Mouse (Mus musculus) gastrocnemius, postnatal 25 days (tissue): ENCODE measurements around the gene Dnajc5. TPM values are rescaled to one million over a fixed set of nuclear protein-coding genes. Genes with fewer than 3 reads are reported as not detected.

Experiments used
- DNase-seq: peaks from one replicate; pipeline ENCODE4 v3.0.0; 2022
- total RNA-seq, 2 experiments: library from RNA; stranded (reverse); gene quantifications; 1 replicate in 1 of 2; 2 replicates in 1 of 2; pipeline ENCODE4 v1.2.3; 2021

Gene Dnajc5
- total RNA-seq, 2 experiments from 2014 or later = 43.8 to 46.3 TPM

- DNase-seq = no peak
Measured at GRCm38 (mm10) chr2:181588229-181588780, 68.0 kb downstream of the Dnajc5 start.

- no peak for DNase-seq
Measured at GRCm38 (mm10) chr2:181589011-181589731, 68.9 kb downstream of the Dnajc5 start.

- no peak for DNase-seq
Measured at GRCm38 (mm10) chr2:181589732-181590105, 69.4 kb downstream of the Dnajc5 start.

- no peak for DNase-seq
Measured at GRCm38 (mm10) chr2:181590471-181590870, 70.2 kb downstream of the Dnajc5 start.

GRCm38 (mm10) chr2:181591528-181592085 lies 71.3 kb downstream of the Dnajc5 start, which contains the start of gene Prpf6:
TSS of gene Prpf6 (plus strand) at chr2:181591868.
- no peak for DNase-seq

- DNase-seq = peak; percentile 75
Measured at GRCm38 (mm10) chr2:181592231-181593041, 72.2 kb downstream of the Dnajc5 start, which contains the start of gene Zfp512b. TSS of gene Zfp512b (minus strand) at chr2:181592803.

- no peak for DNase-seq
Measured at GRCm38 (mm10) chr2:181593042-181593421, 72.7 kb downstream of the Dnajc5 start.

GRCm38 (mm10) chr2:181593937-181594336 lies 73.7 kb downstream of the Dnajc5 start:
- no peak for DNase-seq

GRCm38 (mm10) chr2:181594946-181595696 lies 74.8 kb downstream of the Dnajc5 start:
- no peak for DNase-seq

- no peak for DNase-seq
Measured at GRCm38 (mm10) chr2:181596221-181596960, 76.1 kb downstream of the Dnajc5 start.

GRCm38 (mm10) chr2:181597378-181598061 lies 77.2 kb downstream of the Dnajc5 start:
- DNase-seq = no peak

GRCm38 (mm10) chr2:181598454-181599351 lies 78.4 kb downstream of the Dnajc5 start, which contains the start of gene Samd10:
TSS of gene Samd10 (minus strand) at chr2:181599212.
- DNase-seq = peak; percentile 23

GRCm38 (mm10) chr2:181600226-181600758 lies 80.0 kb downstream of the Dnajc5 start:
- DNase-seq = no peak

GRCm38 (mm10) chr2:181600828-181601750 lies 80.8 kb downstream of the Dnajc5 start:
- peak; percentile 93 for DNase-seq

- no peak for DNase-seq
Measured at GRCm38 (mm10) chr2:181601751-181602145, 81.5 kb downstream of the Dnajc5 start.

GRCm38 (mm10) chr2:181602367-181602766 lies 82.1 kb downstream of the Dnajc5 start:
- no peak for DNase-seq
